Mouse (Mus musculus): Measurements from ENCODE around the gene Lgals7. TPM values are rescaled to one million over a fixed set of nuclear protein-coding genes. Genes with fewer than 3 reads are reported as not detected.

The Lgals7 gene
- polyA plus RNA-seq, 1 experiment from 2014 or later, result 0.85 TPM

DNA sequence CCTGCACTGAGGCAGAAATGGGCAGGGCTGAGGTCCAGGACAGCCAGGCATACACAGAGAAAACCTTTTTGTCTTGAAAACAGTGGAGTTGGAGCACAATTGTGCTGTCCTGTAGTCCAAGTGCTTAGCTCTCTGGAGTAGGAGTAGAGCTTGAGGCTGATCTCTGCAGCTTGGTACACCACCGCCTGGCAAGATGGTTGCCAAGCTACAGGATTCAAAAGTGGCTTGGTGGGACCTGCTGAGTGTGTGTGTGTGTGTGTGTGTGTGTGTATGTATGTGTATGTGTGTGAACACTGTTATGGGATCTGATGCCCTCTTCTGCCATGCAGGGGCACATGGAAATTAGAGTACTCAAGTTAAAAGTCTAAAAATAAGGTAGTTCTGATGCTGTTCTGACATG lies 41.1 kb upstream of the Lgals7 start:
- WGBS, result 72% methylated on average over 1 of the region's 1 CpGs
- Histone ChIP-seq H3K9me3 (replicated peaks) (no peaks in the 10 kb centered on the region), H3K4me3 (no peak overlapping the region), H3K36me3 (peaks cover 61% of the 10 kb centered on the region), H3K27ac (replicated peaks) (no peak overlapping the region), H3K27me3 (ENCODE audit: low read depth, poor library complexity, severe bottlenecking) (no peaks in the 10 kb centered on the region), H3K4me1 (peaks cover 66% of the 10 kb centered on the region)
- DNase-seq (ENCODE audit: low spot score), result peak; percentile 30

DNA sequence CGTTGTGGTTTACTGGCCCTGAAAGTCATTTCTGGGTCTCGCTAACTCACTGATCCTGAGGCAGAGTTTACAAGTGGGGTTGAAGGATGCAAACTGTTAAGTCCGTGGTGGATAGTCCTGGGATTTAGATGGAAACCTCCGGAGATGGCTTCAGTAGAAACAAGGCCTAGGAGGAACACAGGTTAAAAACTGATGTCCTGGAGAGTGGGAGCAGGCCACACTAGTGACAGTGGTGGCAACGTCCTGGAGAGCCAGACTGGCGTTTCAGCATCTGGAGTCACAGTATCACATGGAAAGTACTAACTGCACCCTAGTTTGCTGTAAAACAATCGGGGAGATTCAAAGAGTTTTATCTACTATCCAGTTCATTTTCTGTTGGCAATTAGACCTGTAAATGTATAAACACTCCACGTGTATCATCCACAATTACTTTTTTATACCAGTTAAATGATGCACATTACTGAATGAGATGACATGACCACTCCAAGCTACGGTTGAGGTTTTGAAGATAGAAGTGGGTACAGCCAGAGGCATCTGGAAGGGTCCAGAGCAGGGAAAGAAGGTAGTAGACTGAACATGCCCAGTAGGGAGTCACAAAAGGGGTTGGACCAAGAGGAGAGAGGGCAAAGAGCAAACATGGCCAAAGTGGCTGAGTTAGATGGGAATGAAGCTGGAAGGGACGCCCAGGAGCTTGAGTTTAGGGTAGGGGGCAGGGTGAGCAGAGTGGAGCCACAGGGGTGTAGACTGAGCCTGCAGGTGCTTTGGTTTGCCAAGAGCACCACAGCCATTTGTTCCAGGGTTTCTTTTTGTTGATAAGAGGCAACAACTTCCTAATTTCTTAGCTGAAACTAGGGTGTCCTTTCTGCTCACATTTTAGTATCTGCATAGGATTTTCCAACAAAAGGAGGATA lies 40.4 kb upstream of the Lgals7 start:
- DNase-seq (ENCODE audit: low spot score), result peak; percentile 26
- H3K27ac ChIP-seq (replicated peaks), result no peak overlapping the region

DNA sequence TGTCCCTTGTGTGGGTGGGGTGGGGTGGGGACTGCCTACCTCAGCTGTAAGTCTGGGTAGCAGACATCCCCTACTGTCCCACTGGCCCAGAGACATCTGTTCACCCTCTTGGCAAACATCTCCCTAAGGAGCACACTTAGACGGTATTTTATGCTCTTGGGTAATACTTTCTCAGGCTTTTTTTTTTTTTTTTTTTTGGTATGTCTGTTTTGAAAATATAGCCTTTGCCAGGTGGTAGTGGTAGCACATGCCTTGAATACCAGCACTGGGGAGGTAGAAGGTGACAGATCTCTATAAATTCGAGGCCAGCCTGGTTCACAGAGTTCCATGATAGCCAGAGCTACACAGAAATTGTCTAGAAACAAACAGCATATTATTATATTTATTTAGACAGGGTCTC lies 39.7 kb upstream of the Lgals7 start:
- peaks cover 48% of the 10 kb centered on the region for H3K36me3 ChIP-seq
- H3K9me3 ChIP-seq (replicated peaks), result no peaks in the 10 kb centered on the region
- 59% methylated on average over 2 of the region's 2 CpGs for WGBS
- no peak overlapping the region for H3K27ac ChIP-seq (replicated peaks)
- DNase-seq (ENCODE audit: low spot score), result no peak
- H3K27me3 ChIP-seq (ENCODE audit: low read depth, poor library complexity, severe bottlenecking), result no peaks in the 10 kb centered on the region
- no peak overlapping the region for H3K4me3 ChIP-seq
- peaks cover 53% of the 10 kb centered on the region for H3K4me1 ChIP-seq

More for the DNA sequence above, 40.4 kb upstream of the Lgals7 start:
- 64% methylated on average over 10 of the region's 10 CpGs for WGBS
- H3K4me3 ChIP-seq, result no peak overlapping the region
- peaks cover 54% of the 10 kb centered on the region for H3K36me3 ChIP-seq
- peaks cover 59% of the 10 kb centered on the region for H3K4me1 ChIP-seq
- no peaks in the 10 kb centered on the region for H3K27me3 ChIP-seq (ENCODE audit: low read depth, poor library complexity, severe bottlenecking)
- no peaks in the 10 kb centered on the region for H3K9me3 ChIP-seq (replicated peaks)

DNA sequence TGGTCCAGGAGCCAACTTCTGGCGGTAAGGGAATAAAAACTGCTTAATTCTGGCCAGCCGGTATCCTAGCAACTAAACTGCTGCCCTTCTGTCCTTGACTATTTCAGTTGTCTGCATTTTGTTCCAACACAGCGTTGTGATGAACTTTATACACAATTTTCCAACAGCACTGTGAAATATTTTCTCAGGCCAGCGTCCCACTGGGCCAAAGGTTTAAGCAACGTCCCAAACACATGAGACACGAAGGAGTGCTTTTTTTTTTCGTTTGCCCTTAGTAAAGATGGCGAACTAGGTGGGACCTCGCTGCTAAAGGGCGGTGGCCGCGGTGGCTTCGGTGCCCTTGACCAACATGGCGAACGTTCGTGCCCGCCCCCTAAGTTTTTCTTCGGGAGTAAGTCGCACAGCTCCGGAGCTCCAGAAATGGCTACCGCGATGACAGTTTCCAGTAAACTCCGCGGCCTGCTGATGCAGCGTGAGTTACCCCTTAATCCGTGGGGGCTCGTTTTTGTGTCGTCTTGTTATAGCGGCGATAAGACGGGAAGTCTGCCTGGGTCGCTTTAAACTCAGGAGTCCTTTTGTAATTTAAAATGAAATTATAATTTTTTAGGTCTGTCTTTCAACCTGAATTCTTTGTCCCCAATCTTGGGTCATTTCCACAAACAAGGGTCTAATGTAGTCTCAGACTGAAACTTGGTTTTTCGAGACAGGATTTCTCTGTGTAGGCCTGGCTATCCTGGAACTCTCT lies 38.5 kb upstream of the Lgals7 start, which contains the start of gene Ech1:
TSS of gene Ech1 (plus strand) at position 277 of the 745 bp plus-strand sequence.
- DNase-seq (ENCODE audit: low spot score), result peak; percentile 91
- H3K4me1 ChIP-seq, result peaks cover 41% of the 10 kb centered on the region
- H3K27me3 ChIP-seq (ENCODE audit: low read depth, poor library complexity, severe bottlenecking), result no peaks in the 10 kb centered on the region
- H3K9me3 ChIP-seq (replicated peaks), result peaks cover 5% of the 10 kb centered on the region; the same call in 1 of the 2 replicates
- H3K27ac ChIP-seq (replicated peaks), result peak within 1 kb of the TSS; percentile 85
- peaks cover 45% of the 10 kb centered on the region for H3K36me3 ChIP-seq
- WGBS, result 3% methylated on average over 33 of the region's 33 CpGs
- peak within 1 kb of the TSS; percentile 52 for H3K4me3 ChIP-seq

DNA sequence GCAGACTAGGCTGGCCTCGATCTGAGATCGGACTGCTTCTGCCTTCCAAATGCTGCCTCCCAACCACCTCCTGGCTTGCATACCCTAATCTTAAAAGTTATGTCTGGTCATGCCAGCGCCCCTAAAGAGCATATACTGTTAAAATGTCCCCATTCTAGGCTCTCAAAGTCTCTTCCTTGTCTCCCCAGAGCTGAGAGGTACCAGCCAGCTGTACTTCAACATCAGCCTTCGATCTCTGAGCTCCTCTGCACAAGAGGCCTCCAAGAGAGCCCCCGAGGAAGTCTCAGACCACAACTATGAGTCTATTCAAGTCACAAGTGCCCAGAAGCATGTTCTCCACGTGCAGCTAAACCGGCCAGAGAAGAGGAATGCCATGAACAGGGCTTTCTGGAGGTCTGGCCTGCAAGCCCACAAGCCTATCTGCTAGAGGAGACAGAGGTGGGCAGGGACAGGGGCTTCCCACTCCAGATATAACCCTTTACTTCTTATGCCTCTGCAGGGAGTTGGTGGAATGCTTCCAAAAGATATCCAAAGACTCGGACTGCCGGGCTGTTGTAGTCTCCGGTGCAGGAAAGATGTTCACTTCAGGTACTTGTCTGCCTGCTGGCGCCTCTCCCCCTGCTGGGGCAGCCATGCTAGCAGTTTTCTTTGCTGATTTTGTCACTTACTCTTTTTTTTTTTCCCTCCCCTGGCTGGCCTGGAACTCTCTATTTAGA lies 37.8 kb upstream of the Lgals7 start:
- no peak for DNase-seq (ENCODE audit: low spot score)
- H3K4me3 ChIP-seq, result peak overlapping the region; percentile 52
- H3K27me3 ChIP-seq (ENCODE audit: low read depth, poor library complexity, severe bottlenecking), result no peaks in the 10 kb centered on the region
- H3K9me3 ChIP-seq (replicated peaks), result peaks cover 7% of the 10 kb centered on the region; the same call in 1 of the 2 replicates
- H3K36me3 ChIP-seq, result peaks cover 45% of the 10 kb centered on the region
- WGBS, result 73% methylated on average over 11 of the region's 11 CpGs
- peaks cover 34% of the 10 kb centered on the region for H3K4me1 ChIP-seq
- H3K27ac ChIP-seq (replicated peaks), result peak overlapping the region; percentile 85

DNA sequence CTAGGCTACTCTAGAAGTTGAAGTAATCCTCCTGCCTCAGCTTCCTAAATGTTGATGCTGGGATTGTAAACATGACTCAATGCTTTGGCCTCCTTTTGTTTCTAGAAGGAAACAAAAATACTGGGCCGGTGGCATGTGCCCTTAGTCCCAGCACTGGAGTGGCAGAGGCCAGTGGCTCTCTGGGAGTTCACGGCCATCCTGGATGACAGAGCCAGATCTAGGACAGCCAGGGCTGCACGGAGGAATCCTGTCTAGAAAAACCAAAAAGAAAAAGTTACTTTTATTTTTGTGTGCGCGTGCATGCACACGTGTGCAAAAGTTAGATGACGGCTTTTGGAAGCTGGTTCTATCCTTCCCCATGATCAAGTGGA lies 37.3 kb upstream of the Lgals7 start:
- H3K27ac ChIP-seq (replicated peaks), result no peak overlapping the region
- 0 out of 2 replicates have a peak overlapping the region, but pooled peaks have one; percentile 52 for H3K4me3 ChIP-seq
- WGBS, result 92% methylated on average over 7 of the region's 7 CpGs
- H3K4me1 ChIP-seq, result peaks cover 29% of the 10 kb centered on the region
- H3K36me3 ChIP-seq, result peaks cover 45% of the 10 kb centered on the region
- DNase-seq (ENCODE audit: low spot score), result no peak
- H3K9me3 ChIP-seq (replicated peaks), result peaks cover 7% of the 10 kb centered on the region; the same call in 1 of the 2 replicates
- no peaks in the 10 kb centered on the region for H3K27me3 ChIP-seq (ENCODE audit: low read depth, poor library complexity, severe bottlenecking)

DNA sequence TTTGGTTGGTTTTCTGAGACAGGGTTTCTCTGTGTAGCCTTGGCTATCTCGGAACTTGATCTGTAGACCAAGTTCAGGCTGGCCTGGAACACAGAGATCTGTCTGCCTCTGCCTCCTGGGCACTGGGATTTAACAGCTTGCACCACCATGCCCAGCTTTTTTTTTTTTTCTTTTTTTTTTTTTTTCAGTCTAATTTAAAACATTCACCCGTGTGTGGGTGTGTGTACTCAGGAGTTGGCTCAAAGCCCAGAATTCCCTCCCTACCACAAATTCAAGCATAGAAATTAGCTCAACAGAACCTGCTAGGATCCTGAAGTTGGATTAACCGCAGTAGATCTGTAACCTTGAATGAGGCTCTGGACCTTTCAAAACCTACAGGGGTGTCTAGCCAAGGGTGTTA lies 36.3 kb upstream of the Lgals7 start:
- H3K9me3 ChIP-seq (replicated peaks), result peaks cover 7% of the 10 kb centered on the region; the same call in 1 of the 2 replicates
- H3K36me3 ChIP-seq, result peaks cover 43% of the 10 kb centered on the region
- 87% methylated on average over 3 of the region's 3 CpGs for WGBS
- H3K4me1 ChIP-seq, result peaks cover 25% of the 10 kb centered on the region
- no peak for DNase-seq (ENCODE audit: low spot score)
- no peak overlapping the region for H3K4me3 ChIP-seq
- H3K27ac ChIP-seq (replicated peaks), result no peak overlapping the region
- no peaks in the 10 kb centered on the region for H3K27me3 ChIP-seq (ENCODE audit: low read depth, poor library complexity, severe bottlenecking)

DNA sequence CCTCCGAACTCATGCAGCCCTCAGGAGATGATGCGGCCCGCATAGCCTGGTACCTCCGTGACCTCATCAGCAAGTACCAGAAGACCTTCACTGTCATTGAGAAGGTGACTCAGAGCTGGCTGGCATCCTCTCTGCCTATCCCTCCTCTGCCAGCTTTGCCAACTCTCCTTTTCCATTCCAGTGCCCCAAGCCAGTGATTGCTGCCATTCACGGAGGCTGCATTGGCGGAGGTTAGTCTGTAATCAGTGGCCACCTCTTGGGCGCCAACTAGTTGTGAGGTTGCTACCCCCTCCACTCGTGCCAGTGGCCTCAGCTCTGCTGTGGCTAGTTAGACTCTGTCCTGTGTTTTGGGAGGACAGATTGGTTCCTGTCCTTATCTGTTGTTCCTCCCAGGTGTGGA lies 33.8 kb upstream of the Lgals7 start:
- Histone ChIP-seq H3K4me1 (peaks cover 10% of the 10 kb centered on the region), H3K27me3 (ENCODE audit: low read depth, poor library complexity, severe bottlenecking) (no peaks in the 10 kb centered on the region), H3K9me3 (replicated peaks) (peaks cover 7% of the 10 kb centered on the region; the same call in 1 of the 2 replicates), H3K36me3 (peaks cover 31% of the 10 kb centered on the region), H3K27ac (replicated peaks) (no peak overlapping the region), H3K4me3 (no peak overlapping the region)
- no peak for DNase-seq (ENCODE audit: low spot score)
- WGBS, result 93% methylated on average over 8 of the region's 8 CpGs

DNA sequence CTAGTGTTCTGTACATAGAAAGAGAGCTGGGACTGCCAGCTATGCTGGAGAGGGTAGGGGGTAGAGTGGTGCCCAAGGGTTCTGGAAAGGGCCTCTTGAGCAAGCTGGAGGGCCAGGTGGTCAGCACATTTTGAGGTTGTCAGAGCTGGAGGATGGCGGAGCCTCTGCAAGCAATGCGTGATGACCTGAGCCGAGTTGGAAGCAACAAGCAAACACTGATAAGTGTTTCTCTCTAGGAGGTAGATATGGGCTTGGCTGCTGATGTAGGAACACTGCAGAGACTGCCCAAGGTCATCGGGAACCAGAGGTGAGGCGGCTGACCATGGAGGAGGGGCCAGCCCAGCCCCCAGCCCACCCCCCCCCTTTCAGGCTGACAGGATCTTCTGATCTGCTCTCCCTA lies 32.7 kb upstream of the Lgals7 start:
- Histone ChIP-seq H3K36me3 (peaks cover 31% of the 10 kb centered on the region), H3K27ac (replicated peaks) (no peak overlapping the region), H3K27me3 (ENCODE audit: low read depth, poor library complexity, severe bottlenecking) (no peaks in the 10 kb centered on the region), H3K4me1 (peaks cover 3% of the 10 kb centered on the region), H3K9me3 (replicated peaks) (peaks cover 7% of the 10 kb centered on the region; the same call in 1 of the 2 replicates), H3K4me3 (no peak overlapping the region)
- no peak for DNase-seq (ENCODE audit: low spot score)
- 93% methylated on average over 5 of the region's 5 CpGs for WGBS

DNA sequence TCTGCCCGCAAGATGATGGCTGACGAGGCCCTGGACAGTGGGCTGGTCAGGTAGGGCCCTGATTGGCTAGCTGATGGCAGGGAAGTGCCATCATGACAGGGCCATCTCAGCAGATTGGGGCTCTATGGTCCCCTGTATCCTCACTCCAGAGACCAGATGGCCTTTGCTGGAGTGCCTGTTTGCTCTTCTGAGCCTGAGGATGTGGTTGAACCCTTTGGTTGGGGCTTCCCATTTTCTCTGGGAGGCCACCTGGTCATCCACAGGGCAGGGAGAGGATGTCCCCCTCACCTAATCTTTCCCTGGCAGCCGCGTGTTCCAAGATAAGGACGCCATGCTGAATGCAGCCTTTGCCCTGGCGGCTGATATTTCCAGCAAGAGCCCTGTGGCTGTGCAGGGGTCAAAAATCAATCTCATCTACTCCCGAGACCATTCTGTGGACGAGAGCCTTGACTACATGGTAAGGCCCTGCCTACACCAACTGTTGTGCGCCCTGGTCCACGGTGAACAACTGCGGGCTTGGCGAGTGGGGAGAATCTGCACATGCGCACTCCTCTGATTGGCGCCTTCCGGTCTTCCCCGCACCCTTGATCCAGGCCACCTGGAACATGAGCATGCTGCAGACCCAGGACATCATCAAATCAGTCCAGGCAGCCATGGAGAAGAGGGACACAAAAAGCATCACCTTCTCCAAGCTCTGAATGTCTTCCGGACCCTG lies 32.1 kb upstream of the Lgals7 start:
- Histone ChIP-seq H3K4me1 (no peaks in the 10 kb centered on the region), H3K36me3 (peaks cover 31% of the 10 kb centered on the region), H3K9me3 (replicated peaks) (peaks cover 7% of the 10 kb centered on the region; the same call in 1 of the 2 replicates), H3K27me3 (ENCODE audit: low read depth, poor library complexity, severe bottlenecking) (no peaks in the 10 kb centered on the region), H3K4me3 (no peak overlapping the region), H3K27ac (replicated peaks) (no peak overlapping the region)
- no peak for DNase-seq (ENCODE audit: low spot score)
- 93% methylated on average over 17 of the region's 17 CpGs for WGBS

DNA sequence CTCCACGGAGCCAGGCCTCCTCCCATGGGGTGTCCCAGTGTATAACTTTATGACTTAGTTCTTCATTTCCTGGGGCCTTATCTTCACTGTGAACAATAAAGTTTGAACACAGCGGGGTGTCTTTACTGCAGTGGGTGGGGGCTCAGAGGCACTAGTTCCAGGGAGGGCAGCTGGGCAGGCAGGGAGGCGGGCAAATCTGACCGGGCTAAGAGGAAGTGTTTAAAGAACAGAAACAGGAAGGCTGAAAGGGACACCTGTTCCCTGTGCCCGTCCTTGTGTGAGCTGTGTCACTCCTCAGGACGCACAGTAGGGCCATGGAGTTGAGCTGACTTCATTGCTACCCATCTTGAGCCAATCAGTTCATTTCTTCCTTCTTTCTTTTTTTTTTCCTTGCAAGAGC lies 31.5 kb upstream of the Lgals7 start:
- H3K4me3 ChIP-seq, result no peak overlapping the region
- no peak overlapping the region for H3K27ac ChIP-seq (replicated peaks)
- no peak for DNase-seq (ENCODE audit: low spot score)
- peaks cover 31% of the 10 kb centered on the region for H3K36me3 ChIP-seq
- no peaks in the 10 kb centered on the region for H3K27me3 ChIP-seq (ENCODE audit: low read depth, poor library complexity, severe bottlenecking)
- WGBS, result 81% methylated on average over 6 of the region's 6 CpGs
- H3K4me1 ChIP-seq, result no peaks in the 10 kb centered on the region
- peaks cover 7% of the 10 kb centered on the region; the same call in 1 of the 2 replicates for H3K9me3 ChIP-seq (replicated peaks)
